Mouse (Mus musculus): ENCODE data around the gene Btg2.

Gene Btg2

GRCm38 (mm10) chr1:134097956-134098725, 19.2 kb upstream of the Btg2 start:
- DNase-seq (ENCODE audit: low read depth, low spot score) = no peak

DNA sequence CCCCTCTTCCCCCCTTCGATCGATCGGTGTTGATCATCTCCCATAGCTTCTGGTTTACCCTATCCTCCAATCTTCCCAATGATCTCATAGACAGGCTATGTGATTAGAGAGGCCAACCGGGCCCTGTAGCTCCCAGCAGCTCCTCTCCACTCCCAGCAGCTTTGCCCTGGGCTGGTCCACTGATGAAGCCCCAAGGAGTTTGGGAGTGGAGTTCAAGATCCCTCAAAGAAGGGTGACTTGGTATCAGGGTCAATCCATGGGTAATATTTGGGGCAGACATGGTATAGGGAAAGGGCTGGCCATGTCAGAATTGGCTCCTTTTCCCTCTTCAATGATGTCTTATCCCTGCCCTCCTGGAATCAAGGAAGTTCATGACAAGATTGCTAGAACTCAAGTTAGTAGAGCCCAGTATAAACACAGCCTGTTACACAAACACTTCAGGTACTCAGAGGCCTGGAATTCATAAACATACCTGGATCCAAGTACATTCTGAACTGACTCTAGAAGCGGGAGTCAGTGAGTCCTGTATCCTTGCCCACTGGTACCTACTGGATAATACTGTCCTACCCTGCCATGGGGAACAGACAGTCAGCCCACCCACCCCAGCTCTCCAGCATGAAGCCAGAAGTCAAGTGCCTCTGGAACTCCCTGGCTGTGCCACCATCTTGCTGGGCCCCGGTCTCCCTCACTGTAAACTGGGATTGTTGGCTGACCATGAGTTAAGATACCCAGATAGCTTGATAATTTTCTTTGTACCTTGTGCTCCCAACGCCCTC, 18.3 kb upstream of the Btg2 start:
- DNase-seq (ENCODE audit: low read depth, low spot score) = no peak

DNA sequence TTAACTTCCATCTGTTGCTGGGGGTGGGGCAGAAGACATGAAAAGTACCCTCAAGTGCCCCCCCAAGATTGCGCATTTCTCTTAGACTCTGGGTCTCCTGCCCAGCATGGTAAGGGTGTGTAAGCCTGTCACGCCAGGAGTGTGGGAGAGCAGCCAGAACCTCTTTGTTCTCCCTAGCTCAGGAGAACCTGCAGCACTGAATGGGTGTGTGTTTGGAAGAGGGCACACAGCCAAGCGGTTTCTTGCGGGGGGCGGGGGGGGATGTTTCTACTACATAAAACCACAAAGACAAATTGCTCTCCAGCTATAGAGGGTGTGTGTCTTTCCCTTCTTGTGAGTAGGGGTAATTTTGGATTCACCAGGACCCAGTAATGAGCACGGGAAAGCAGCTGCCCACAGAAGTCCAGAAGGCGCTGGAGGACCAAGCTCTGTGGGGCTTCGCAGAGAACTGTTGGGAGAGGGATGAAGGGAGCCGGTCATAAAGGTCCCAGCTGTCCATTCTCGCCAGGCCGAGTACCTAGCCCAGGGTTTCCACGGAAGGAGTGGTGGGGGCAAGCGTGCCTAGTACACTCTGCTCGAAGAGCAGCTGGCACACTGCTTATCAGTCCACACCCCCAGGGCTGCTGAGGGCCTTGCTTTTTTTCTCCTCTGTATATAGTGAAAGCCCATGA, 17.5 kb upstream of the Btg2 start:
- no peak for DNase-seq (ENCODE audit: low read depth, low spot score)

GRCm38 (mm10) chr1:134095721-134096120, 16.8 kb upstream of the Btg2 start:
- DNase-seq (ENCODE audit: low read depth, low spot score) = no peak

GRCm38 (mm10) chr1:134095033-134095612, 16.2 kb upstream of the Btg2 start:
- no peak for DNase-seq (ENCODE audit: low read depth, low spot score)

DNA sequence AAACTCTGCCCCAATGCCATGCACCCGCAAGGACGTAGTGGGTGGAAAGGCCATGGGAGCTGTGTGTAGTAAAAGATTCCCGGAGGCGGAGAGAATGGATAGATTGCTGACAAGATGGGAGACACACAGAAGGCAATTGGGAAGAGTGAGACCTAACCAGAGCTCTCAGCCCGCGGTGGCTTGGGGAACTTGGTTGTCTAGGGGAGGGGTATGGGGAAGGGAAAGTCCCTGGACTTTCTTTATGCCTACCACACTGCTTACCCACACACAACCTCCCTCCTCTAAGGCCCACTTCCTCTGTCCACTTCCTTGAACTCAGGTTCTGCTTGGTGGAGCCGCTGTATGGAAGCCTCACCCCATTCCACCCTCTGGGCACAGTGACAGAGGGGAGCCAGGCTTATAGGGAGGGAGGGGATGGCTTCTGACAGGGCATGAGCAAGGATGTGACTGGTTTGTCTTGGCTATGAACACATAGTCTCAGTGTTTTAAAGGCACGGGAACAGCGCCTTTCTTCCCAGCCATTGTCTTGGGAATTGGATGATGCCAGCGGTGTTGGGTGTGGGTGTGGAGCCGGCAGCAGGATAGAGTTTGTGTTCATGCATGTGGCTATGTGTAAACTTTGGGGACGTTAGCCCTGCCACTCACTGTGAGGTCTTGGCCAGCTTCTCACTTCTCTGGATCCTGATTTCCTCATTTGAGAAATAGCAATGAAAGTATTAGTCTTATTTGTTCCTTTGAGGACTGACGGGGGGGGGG, 15.0 kb upstream of the Btg2 start:
- DNase-seq (ENCODE audit: low read depth, low spot score) = no peak

GRCm38 (mm10) chr1:134092852-134093770, 14.2 kb upstream of the Btg2 start:
- DNase-seq (ENCODE audit: low read depth, low spot score) = peak; percentile 81

DNA sequence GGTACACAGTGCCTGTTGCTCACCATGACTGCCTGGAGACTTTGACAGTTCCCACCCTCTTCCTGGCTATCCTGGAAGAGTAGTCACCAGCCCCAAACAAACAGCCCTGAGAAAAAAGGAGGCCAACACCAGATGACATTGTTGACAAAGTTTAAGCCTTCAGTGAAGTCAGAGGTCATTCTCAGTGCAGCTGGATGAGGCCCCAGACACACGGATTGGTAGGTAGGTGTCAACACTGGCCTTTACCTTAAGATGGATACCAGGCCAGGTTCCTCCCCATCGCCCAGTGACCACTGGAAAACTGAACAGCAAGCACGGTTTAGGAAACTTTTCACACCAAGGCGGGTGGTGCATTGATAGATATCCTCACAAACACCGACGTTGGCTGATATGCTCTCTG, 13.4 kb upstream of the Btg2 start:
- DNase-seq (ENCODE audit: low read depth, low spot score) = no peak

DNA sequence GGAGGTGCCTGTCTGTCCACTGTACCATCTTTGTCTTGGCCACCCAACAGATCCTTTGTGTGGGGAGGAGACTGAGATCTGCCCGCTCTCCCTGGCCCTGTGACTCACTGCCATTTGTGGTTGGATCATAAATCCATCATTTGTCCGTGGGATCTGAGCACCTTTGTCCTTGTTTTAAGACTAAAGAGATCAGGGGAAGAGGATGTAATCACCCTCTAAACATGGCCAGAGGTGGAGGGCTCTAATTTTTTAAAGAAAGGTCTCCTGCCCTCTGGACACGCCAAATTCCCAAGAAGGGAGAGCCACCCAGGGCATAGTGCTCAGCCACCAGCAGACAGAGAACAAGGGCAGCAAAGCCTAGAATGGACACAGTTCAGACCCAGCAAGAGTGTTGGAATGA, 12.9 kb upstream of the Btg2 start:
- DNase-seq (ENCODE audit: low read depth, low spot score) = no peak

DNA sequence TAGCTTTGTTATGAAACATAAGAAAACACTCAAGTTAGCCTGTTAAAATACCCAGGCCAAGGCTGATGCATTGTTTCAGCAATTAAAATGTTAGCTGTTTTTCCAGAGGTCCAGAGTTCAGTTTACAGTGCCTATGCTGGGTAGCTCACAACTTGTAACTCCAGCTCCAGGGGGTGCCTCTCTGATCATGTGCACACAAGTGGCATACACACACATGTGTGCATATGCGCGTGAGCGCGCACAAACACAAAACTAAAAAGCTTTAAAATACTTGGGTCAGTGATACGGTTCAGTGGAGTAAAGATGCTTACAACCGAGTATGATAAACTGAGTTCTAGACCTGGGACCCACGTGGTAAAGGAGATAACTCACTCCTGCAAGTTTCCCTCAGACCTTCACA, 10.2 kb upstream of the Btg2 start:
- no peak for DNase-seq (ENCODE audit: low read depth, low spot score)

DNA sequence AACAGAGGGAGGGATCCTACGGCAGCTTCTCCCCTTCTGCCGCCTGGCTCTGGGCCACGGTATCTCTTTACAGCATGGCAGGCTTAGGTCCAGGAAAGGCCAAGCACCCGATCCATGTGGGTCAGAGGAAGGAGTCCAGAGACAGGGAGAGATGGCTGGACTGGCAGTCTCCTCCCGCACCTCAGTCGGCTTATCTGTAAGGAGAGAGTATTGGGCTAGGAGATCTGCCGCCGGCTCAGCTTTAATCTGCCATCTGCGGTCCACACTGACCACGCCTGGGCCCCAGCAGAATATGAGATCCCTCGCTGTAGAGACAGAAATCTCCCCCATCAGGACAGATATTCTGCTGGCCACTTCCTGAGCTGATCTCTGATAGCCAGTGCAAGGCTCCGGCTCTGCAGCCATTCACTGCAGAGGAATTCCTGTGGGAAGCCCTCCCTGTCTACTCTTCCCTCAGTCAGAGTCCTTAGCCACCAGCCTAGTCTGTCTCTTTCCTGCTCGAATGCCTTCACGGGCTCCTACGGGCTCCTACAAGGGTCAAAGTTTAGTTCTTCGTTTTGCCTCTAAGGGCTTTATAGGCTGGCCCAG, 8.0 kb upstream of the Btg2 start:
- DNase-seq (ENCODE audit: low read depth, low spot score) = no peak

DNA sequence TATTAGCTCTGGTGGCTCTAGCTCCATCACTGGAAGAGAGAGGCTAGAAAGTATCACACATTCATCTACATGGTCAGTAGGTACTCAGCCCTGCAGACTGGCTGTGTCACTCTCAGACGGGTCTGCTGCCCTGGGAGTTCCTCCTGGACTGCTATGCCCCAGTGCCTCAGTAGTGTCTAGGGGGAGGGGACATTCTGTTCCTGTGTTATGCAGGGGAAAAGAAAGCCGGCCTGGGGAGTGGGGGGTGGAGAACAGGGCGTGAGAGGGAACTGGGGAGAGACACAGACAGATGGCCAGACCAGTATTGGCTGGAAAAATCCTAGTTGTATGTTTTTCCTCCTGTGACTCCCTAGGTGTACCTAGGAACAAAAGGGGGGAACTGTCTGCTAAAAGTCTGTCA, 7.1 kb upstream of the Btg2 start:
- no peak for DNase-seq (ENCODE audit: low read depth, low spot score)

DNA sequence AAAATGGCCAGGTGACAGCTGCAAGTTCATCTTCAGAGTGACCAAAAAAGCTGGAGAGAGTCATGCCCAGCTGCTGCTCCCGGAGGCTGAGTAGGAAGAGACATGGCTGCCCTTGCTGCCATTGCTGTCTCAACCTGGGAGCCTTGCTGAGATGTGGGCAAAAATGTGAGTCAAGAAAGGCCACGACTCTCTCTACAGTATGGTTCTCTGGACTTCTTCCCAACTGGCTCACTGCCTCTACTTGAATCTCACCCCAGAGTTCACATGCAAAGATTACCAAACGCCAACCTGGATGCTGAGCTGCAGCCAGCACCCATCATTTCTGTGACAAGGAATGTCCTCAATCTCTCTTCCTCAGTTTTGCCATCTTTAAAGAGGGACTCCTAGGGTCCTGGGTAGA, 5.2 kb upstream of the Btg2 start:
- DNase-seq (ENCODE audit: low read depth, low spot score) = no peak

DNA sequence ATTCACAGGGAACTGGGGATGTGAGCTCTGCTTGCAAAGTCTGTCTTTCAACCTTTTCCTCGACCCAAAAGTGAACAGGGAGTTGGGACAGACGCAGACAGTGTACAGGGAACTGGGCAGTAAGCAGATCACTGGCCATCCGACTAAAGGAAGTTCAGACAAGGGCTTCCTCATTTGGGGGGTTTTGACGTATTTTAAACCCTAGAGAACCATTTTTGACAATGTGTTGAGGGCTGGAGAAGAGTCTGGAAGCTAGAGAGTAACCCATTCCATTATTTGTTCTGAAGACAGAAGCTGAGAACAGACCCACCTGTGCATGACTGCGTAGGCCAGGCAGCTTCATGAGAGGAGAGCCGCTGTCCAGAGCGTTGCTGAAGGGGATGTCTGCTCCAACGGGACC, 4.8 kb upstream of the Btg2 start:
- DNase-seq (ENCODE audit: low read depth, low spot score) = no peak

GRCm38 (mm10) chr1:134082987-134083516, 4.1 kb upstream of the Btg2 start:
- peak; percentile 90 for DNase-seq (ENCODE audit: low read depth, low spot score)

DNA sequence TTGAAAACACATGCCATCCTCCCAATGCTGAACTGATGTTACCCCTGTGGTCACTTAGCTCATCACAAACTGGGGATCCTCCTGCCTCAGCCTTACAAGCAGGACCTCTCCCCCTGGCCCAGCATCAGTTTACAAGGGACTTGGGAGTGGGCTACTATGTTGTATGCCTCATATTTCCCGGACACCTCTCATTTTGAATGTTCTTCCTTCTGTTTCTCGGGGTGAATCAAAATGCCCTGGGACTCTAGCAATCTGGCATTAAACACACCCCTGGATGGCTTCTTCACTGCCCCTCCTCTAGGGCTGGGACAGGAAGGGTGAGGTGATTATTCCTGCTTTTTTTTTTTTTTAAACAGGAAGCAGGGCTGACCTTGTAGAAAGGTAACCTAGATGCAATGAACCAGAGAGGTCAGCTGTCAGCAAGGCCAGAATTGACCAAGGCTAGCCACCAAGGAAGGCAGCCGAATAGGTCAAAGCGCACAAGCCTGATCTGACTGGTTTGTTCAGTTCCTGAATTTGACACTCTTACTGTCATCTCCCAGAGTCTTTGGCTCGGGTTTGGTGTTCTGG, 2.0 kb upstream of the Btg2 start:
- no peak for DNase-seq (ENCODE audit: low read depth, low spot score)

DNA sequence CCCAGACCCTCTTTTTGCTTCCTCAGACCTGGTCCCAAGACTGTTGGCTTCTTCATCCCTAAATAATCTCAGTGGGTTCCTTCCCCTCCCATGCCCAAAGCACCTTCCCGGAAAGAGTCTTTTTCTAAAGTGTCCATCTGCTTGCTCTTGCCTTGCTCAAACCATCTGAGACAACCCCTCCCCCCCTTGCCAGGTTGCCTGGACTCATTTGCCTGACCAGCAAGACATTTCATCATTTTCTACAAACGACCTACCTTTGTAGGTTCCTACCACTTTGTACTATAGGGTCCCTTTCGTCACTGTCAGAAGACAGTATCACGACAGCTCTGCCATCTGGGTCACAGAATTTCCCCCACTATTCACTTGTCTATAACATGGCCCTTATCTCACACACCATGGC, 1.5 kb upstream of the Btg2 start:
- no peak for DNase-seq (ENCODE audit: low read depth, low spot score)

DNA sequence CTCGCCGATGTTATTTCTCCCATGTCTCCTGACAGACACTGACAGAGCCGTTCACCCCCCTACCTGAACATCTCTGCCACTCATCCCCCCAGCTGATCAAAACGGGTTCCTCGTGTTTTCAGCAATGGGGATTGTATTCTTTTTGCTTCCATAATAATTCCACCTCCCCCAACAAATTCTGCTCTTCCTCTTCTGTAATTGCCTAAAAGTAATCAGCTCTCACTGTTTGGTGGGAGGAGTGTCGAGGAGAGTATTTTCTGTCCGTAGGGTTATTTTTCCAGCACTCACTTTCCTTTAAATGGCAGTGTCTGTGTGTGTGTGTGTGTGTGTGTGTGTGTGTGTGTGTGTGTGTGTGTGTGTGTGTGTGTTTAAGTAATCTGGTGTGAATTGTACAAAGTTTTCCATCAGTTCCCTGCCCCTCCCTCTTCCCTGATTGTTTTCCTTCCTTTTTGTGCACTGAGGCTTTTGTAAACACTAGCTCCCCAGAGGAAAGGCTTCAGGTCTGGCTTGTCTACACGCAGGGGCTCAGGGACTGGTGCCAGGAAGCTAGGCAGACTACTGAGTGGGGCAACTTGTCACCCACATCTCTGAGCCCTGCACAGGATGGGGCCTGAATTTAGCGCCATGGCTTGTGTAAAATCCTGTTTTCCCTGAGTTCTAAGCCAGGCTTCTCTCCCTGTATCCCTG, 700 bp upstream of the Btg2 start:
- no peak for DNase-seq (ENCODE audit: low read depth, low spot score)
